Mouse (Mus musculus): Measurements from ENCODE around the gene Chd4.

DNA sequence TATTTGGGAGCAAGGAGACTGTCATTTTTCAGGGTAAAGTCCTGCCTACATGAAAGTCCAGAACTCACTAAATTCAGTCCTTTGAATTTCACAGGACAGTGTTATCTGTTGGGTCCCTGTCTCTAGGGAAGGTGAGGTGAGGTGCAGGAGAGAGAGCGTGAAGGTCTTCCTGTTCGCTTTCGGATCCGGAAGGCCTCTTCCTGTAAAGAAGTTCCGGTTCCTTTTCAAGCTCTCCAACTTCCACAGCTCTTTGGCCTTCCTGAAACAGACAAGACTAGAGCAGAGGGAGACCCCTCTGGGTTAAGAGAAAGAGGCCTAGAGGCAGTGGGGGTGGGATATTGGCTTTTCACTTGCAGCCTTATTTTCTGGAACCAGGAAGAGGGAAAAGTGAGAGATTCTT, 3.4 kb upstream of the Chd4 start:
- no peak for TF ChIP-seq CTCF (conservative IDR thresholded peaks at IDR 0.05; ENCODE audit: low read length)
- no peak for TF ChIP-seq POU5F1 (IDR thresholded peaks at IDR 0.05; ENCODE audit: borderline replicate concordance, low read length)
- TF ChIP-seq NANOG (IDR thresholded peaks at IDR 0.05; ENCODE audit: borderline replicate concordance, low read length): no peak
